ENCODE assay signal across 8 mouse cellular contexts in genomic region chr4:11899979-11900624, GRCm38 (mm10).
A peak's percentile ranks its signal among the peaks of the same experiment; 100 is the strongest.
DNase-seq lines count a peak whose midpoint lies in the region; ATAC-seq lines count a peak whose summit lies in the region.

No protein-coding gene starts in this region.

- H3K9ac ChIP-seq in hindbrain, embryonic 15.5 days = no peak overlapping the region
- no peak overlapping the region for H3K9ac ChIP-seq in midbrain, embryonic 12.5 days (replicated peaks)

- 15% methylated on average over 10 of the region's 10 CpGs for WGBS in hindbrain, embryonic 15.5 days
- WGBS in midbrain, embryonic 12.5 days = 15% methylated on average over 10 of the region's 10 CpGs

- H3K36me3 ChIP-seq in hindbrain, embryonic 15.5 days = no peaks in the 10 kb centered on the region
- H3K36me3 ChIP-seq in midbrain, embryonic 12.5 days = no peaks in the 10 kb centered on the region

- peak; percentile 100 for ATAC-seq in common myeloid progenitor, adult 5-6 weeks (replicated peaks; ENCODE audit: low read depth, poor library complexity, severe bottlenecking)
- no peak for ATAC-seq in hindbrain, embryonic 15.5 days (ENCODE audit: low FRiP score, low read depth)
- no peak for ATAC-seq in midbrain, embryonic 12.5 days (ENCODE audit: low FRiP score, low read depth)

- H3K4me2 ChIP-seq in hindbrain, embryonic 15.5 days = peak overlapping the region; percentile 27; the same call in 1 of the 2 replicates
- peak overlapping the region; percentile 2; the same call in 1 of the 2 replicates for H3K4me2 ChIP-seq in midbrain, embryonic 12.5 days (replicated peaks)

- H3K9me3 ChIP-seq in hindbrain, embryonic 15.5 days = no peaks in the 10 kb centered on the region
- H3K9me3 ChIP-seq in midbrain, embryonic 12.5 days = no peaks in the 10 kb centered on the region

- DNase-seq in right cerebral cortex, adult 18-20 months = peak; percentile 42
- DNase-seq in right cerebral cortex, postnatal 14 days = no peak
- no peak for DNase-seq in ovary, postnatal 36 days (ENCODE audit: low spot score)
- no peak for DNase-seq in layer of hippocampus, adult 8-10 months (ENCODE audit: low spot score in 2 of 2)
- no peak for DNase-seq in cerebellum, adult 18-20 months

- no peak overlapping the region; the same call in 1 of the 2 replicates for H3K27ac ChIP-seq in hindbrain, embryonic 15.5 days (replicated peaks)
- H3K27ac ChIP-seq in midbrain, embryonic 12.5 days (replicated peaks) = no peak overlapping the region

- no peak overlapping the region for H3K4me3 ChIP-seq in hindbrain, embryonic 15.5 days
- no peak overlapping the region for H3K4me3 ChIP-seq in midbrain, embryonic 12.5 days

- 0 out of 2 replicates have a peak, but pooled peaks cover 4% of the 10 kb centered on the region for H3K4me1 ChIP-seq in hindbrain, embryonic 15.5 days (replicated peaks)
- H3K4me1 ChIP-seq in midbrain, embryonic 12.5 days = no peaks in the 10 kb centered on the region

- H3K27me3 ChIP-seq in hindbrain, embryonic 15.5 days = no peaks in the 10 kb centered on the region
- H3K27me3 ChIP-seq in midbrain, embryonic 12.5 days = no peaks in the 10 kb centered on the region
